Mouse (Mus musculus): ENCODE data around the gene Dtd1.

DNA sequence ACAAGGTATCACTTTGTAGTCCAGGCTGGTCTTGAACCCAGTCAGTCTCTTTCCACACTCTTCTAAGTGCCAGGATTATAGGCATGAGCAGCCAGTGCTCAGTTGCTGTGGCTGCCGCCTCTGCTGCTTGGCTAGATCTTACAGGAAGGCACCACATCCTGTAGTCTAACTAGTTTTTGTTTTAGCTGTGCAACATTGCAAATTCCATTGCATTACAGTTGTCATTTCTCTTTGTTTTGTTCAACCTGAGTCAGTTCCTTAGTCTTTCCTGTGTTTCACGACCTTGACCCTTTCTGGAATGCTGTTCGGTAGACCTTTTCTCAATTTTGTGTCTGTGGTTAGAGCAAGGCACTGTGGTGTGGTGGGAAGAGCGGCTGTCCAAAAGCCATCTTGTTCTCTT is 37.5 kb downstream of the Dtd1 start:
- TF ChIP-seq GATA1 (IDR thresholded peaks at IDR 0.05; ENCODE audit: borderline replicate concordance, low read length) (no peak), FLI1 (IDR thresholded peaks at IDR 0.05; ENCODE audit: low read length) (no peak)
